Mouse (Mus musculus) intestine, postnatal 0 days (tissue): Measurements from ENCODE around the gene Trappc4. TPM values are rescaled to one million over a fixed set of nuclear protein-coding genes. Genes with fewer than 3 reads are reported as not detected.
A peak's percentile ranks its signal among the peaks of the same experiment; 100 is the strongest.
"Not testable (repeated sequence)": the region's sequence is repeated elsewhere in the genome, so short reads cannot be mapped to it uniquely, and the experiment has no call there.

Experiments
- ATAC-seq: fragments of 200-750 bp; cut with Nextera tagmentation; 2 replicates; pipeline ENCODE4 v1.8.0; 2017; ENCODE audit warnings: mild to moderate bottlenecking, moderate TSS enrichment, moderate library complexity
- H3K27ac ChIP-seq: fragments of 300-500 bp; sonication (generic); 2 replicates; pipeline ENCODE4 v1.5.1; 2014; ENCODE audit warnings: mild to moderate bottlenecking, low read depth, low read length, moderate library complexity
- H3K27me3 ChIP-seq: fragments of 300-500 bp; sonication (generic); replicated peaks from 2 replicates; pipeline ENCODE4 v1.6.1; 2014; ENCODE audit warnings: low read length, mixed read lengths; ENCODE audit not compliant: control insufficient read depth, insufficient read depth
- H3K36me3 ChIP-seq: fragments of 300-500 bp; sonication (generic); 2 replicates; pipeline ENCODE4 v1.6.1; 2014; ENCODE audit warnings: mild to moderate bottlenecking, moderate library complexity; ENCODE audit not compliant: control insufficient read depth, insufficient read depth
- H3K4me1 ChIP-seq: fragments of 300-500 bp; sonication (generic); replicated peaks from 2 replicates; pipeline ENCODE4 v1.6.1; 2014; ENCODE audit warnings: antibody characterized with exemption, low read length, mixed read lengths; ENCODE audit not compliant: control insufficient read depth, insufficient read depth
- H3K4me2 ChIP-seq: fragments of 300-500 bp; sonication (generic); replicated peaks from 2 replicates; pipeline ENCODE4 v1.6.1; 2014; ENCODE audit warnings: low read depth, mild to moderate bottlenecking, moderate library complexity
- H3K4me3 ChIP-seq: fragments of 300-500 bp; sonication (generic); 2 replicates; pipeline ENCODE4 v1.5.1; 2014; ENCODE audit warnings: low read depth, low read length
- H3K9ac ChIP-seq: fragments of 300-500 bp; sonication (generic); 2 replicates; pipeline ENCODE4 v1.6.1; 2014; ENCODE audit warnings: mild to moderate bottlenecking, low read depth, low read length
- H3K9me3 ChIP-seq: fragments of 300-500 bp; sonication (generic); 2 replicates; pipeline ENCODE4 v1.6.1; 2016; ENCODE audit warnings: mixed run types; ENCODE audit not compliant: control insufficient read depth
- CTCF ChIP-seq: sonication (generic); IDR thresholded peaks from 2 replicates; pipeline ENCODE4 v1.5.1; 2016; ENCODE audit warnings: low read depth, mild to moderate bottlenecking, control low read depth, antibody characterized with exemption, moderate library complexity
- WGBS: fragments of 180-500 bp; shearing (Covaris S2); extraction: QIAGEN DNeasy Blood & Tissue Kit; methylation state at CpG from one replicate; pipeline ENCODE4 v1.1.7; 2014; 5-methylcytosine and 5-hydroxymethylcytosine counted together
- polyA plus RNA-seq: library from polyadenylated mRNA; unstranded; fragments of >200 nt; fragmentation: Nextera tagmentation; extraction: Ambion mirVana; gene quantifications from 2 replicates; pipeline ENCODE4 v1.2.1, GENCODE M21; 2015

Trappc4 gene
- polyA plus RNA-seq, 1 experiment from 2014 or later, result 138 TPM

DNA sequence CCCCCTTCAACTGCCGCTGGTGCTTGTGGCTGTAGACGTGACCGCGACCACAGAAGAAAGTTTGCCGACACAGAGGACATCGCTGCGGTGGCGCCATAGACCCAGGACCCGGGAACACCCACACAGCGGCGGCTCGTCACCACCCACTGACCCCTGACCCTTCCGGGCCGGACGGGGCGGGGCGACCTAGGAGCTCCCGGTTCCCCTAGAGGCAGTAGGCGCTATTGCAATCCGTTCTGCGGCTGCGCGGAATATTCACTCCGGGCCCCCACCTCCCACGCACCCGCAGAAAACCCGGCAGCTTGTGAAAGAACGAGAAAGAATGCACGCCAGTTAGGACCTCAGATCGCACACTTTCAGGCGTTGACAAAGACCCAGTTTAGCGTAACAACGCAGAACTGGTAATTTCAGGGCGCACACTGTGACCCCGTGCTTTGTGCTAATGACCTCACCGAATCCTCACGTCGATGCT, 10.5 kb upstream of the Trappc4 start:
- Histone ChIP-seq H3K27ac (peak overlapping the region; percentile 69), H3K36me3 (peaks cover 11% of the 10 kb centered on the region), H3K27me3 (no peaks in the 10 kb centered on the region), H3K4me1 (no peaks in the 10 kb centered on the region), H3K9ac (peak overlapping the region; percentile 73), H3K9me3 (no peaks in the 10 kb centered on the region), H3K4me2 (peak overlapping the region; percentile 91), H3K4me3 (peak overlapping the region; percentile 88)
- WGBS, result under 1% methylated on average over 38 of the region's 38 CpGs
- TF ChIP-seq CTCF, result peak; percentile 90
- ATAC-seq, result peak; percentile 93

DNA sequence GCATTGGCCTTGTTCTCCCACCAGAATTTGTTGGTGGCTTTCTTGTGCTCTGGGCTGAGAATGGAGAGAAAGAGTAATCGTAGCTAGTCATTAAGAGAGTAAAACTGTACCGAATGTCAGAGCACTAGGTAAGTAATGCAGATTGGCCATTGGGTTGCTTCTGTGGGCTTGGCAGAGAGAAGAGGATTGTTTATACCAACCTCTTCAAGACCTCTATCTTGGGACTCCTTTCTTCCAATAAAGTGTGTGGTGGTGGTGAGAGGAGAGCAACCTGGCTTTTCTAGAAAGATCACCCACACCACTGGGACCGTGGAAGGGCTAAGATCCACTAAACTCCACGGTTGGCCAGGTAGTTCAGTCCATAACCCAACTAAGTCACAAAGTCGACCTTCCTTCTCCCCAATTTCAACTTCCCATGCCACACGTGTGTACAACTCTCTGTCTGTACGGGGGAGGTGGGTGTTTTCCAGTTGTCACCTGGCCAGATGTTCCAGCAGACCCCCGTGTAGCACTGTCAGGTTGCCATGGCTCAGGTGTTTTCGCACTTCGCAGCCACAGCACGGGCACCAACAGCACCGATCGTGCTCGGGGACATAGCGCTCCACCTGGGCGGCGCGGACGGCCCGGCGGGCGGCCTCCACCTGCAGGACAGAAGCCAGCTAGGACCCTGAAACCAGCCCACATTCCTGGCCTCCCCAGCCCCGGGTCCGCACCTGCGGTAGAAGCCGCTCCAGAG, 9.9 kb upstream of the Trappc4 start:
- peak overlapping the region; percentile 88 for H3K4me3 ChIP-seq
- 4% methylated on average over 26 of the region's 26 CpGs for WGBS

DNA sequence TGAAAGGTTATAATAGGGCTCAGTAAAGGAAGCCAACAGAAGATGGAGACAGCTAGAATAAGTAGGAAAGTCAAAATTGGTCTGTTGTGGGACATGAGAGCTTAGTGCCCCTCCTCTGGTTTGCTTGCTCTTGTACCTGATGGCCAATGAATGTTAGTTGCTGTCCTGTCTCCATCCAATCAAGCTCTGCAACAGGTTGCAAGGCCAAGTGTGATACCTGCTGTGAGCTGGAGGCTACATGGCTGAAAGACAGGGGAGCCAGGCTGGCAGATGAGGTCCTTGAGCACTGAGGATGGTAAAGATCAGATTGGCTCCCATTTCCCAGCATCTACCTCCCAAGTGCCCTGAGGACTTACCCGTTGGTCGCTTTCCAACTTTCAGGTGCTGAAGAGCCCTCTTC, 5.4 kb upstream of the Trappc4 start:
- Histone ChIP-seq H3K4me3 (no peak overlapping the region), H3K4me2 (no peak overlapping the region), H3K27ac (no peak overlapping the region), H3K27me3 (no peaks in the 10 kb centered on the region), H3K4me1 (no peaks in the 10 kb centered on the region), H3K9ac (no peak overlapping the region), H3K9me3 (no peaks in the 10 kb centered on the region), H3K36me3 (peaks cover 44% of the 10 kb centered on the region)
- no peak for TF ChIP-seq CTCF
- 79% methylated on average over 2 of the region's 2 CpGs for WGBS
- ATAC-seq, result no peak

More for the DNA sequence above, 9.9 kb upstream of the Trappc4 start:
- Histone ChIP-seq H3K4me1 (no peaks in the 10 kb centered on the region), H3K9ac (peak overlapping the region; percentile 73), H3K9me3 (no peaks in the 10 kb centered on the region), H3K36me3 (peaks cover 17% of the 10 kb centered on the region), H3K27ac (peak overlapping the region; percentile 69), H3K4me2 (peak overlapping the region; percentile 91), H3K27me3 (no peaks in the 10 kb centered on the region)
- ATAC-seq, result peak; percentile 63
- TF ChIP-seq CTCF, result no peak

DNA sequence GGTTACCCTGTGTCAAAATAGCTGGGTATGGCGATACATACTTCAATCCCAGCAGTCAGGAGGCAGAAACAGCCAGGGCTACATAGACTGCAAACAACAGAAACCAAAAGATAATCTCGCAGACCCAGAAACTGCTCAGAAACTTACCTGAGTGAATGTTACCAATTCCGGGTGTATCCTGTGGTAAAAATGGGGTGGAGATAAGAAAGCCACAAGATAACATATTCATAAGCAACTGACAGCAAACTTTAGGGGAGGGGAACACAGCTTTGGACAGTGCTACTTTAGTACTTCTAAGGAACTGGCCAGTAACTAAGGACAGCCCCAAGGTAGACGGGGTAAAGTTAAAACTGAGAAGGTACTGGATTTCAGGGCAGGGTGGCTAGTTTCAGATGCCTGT, 4.9 kb upstream of the Trappc4 start:
- no peaks in the 10 kb centered on the region for H3K4me1 ChIP-seq
- WGBS, result 73% methylated on average over 4 of the region's 4 CpGs
- H3K27ac ChIP-seq, result no peak overlapping the region
- H3K9ac ChIP-seq, result no peak overlapping the region
- TF ChIP-seq CTCF, result no peak
- H3K9me3 ChIP-seq, result no peaks in the 10 kb centered on the region
- H3K4me3 ChIP-seq, result no peak overlapping the region
- H3K36me3 ChIP-seq, result peaks cover 44% of the 10 kb centered on the region
- H3K4me2 ChIP-seq, result no peak overlapping the region
- ATAC-seq, result no peak
- H3K27me3 ChIP-seq, result no peaks in the 10 kb centered on the region

DNA sequence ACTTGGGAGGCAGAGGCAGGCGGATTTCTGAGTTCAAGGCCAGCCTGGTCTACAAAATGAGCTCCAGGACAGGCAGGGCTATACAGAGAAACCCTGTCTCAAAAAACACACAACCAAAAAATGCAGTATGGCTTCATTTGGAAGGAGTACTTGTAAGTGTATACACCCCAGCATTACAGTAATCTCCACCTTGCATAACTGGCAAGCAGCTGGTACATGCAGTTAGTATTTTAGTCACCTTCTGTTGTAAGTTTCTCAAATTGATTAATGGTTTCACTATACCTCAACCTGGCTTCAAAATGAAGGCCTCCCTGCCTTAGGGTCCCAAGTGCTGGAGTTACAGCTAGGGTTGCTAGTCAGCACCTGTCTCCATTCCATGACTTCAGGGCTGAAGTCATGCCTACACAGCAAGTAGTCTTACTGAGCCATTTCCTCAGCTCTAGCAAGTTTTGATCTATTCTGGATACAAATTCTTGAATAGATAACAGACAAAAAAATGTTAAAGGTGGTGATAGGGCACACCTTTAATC, 4.3 kb upstream of the Trappc4 start:
- no peak for ATAC-seq
- no peaks in the 10 kb centered on the region for H3K27me3 ChIP-seq
- no peak overlapping the region for H3K27ac ChIP-seq
- H3K9me3 ChIP-seq, result no peaks in the 10 kb centered on the region
- WGBS, result 74% methylated on average over 1 of the region's 1 CpGs
- H3K4me2 ChIP-seq, result no peak overlapping the region
- peaks cover 44% of the 10 kb centered on the region for H3K36me3 ChIP-seq
- no peak overlapping the region for H3K4me3 ChIP-seq
- no peaks in the 10 kb centered on the region for H3K4me1 ChIP-seq
- no peak for TF ChIP-seq CTCF
- no peak overlapping the region for H3K9ac ChIP-seq

DNA sequence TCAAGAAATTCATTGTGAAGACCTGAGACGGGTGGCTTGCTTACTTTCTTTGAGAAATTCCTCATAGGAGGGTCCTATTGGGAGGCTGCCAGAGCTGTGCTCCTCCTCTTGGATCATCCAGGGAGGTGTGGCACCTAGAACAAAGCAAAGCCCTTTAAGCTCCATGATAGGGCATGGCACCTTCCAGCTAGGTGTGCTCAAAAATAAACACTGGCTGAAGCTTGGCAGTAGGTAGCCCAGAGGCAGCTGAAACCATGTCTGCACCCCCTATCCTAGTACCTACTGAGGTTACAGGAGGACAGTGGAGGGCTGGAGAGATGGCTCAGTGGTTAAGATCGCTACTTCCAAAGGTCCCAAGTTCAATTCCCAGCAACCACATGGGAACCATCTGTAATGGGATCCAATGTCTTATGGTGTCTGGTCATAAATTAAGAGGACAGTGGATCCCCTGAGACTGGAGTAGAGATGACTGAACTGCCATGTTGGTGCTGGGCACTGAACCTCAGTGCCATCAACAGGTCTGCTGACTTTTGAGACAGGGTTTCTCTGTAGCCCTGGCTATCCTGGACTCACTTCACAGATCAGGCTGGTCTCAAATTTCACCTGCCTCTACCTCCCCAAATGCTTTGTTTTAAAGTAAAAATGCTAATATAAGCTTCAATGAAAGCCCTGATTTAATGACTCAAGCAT, 3.4 kb upstream of the Trappc4 start:
- no peaks in the 10 kb centered on the region for H3K27me3 ChIP-seq
- 66% methylated on average over 2 of the region's 2 CpGs for WGBS
- H3K4me1 ChIP-seq, result no peaks in the 10 kb centered on the region
- peaks cover 40% of the 10 kb centered on the region for H3K36me3 ChIP-seq
- no peak for TF ChIP-seq CTCF
- H3K27ac ChIP-seq, result no peak overlapping the region
- no peak overlapping the region for H3K4me3 ChIP-seq
- no peak for ATAC-seq
- no peaks in the 10 kb centered on the region for H3K9me3 ChIP-seq
- H3K4me2 ChIP-seq, result no peak overlapping the region
- no peak overlapping the region for H3K9ac ChIP-seq

DNA sequence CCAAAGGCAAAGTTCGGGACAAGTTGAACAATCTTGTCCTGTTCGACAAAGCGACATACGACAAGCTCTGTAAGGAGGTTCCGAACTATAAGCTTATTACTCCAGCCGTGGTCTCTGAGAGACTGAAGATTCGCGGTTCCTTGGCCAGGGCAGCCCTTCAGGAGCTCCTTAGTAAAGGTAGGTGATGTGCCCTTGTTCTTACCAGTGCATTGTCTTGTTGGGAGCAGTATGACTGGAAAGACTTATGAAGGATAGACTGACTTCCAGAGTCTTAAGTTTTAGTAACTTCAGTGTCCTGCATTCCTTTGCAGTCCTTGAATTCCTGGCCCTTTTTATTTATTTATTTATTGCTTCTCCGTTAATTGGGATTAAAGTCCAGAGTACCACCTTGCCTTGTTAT, 1.3 kb upstream of the Trappc4 start:
- peak overlapping the region; percentile 71; the same call in 1 of the 2 replicates for H3K9ac ChIP-seq

More for the DNA sequence above, 1.3 kb upstream of the Trappc4 start:
- not testable (repeated sequence) for ATAC-seq, H3K9me3 ChIP-seq, H3K27ac ChIP-seq, H3K4me1 ChIP-seq, H3K27me3 ChIP-seq
- Histone ChIP-seq H3K4me2 (peak overlapping the region; percentile 67), H3K4me3 (peak overlapping the region; percentile 87; the same call in 1 of the 2 replicates), H3K36me3 (peaks cover 52% of the 10 kb centered on the region)
- WGBS, result 73% methylated on average over 9 of the region's 9 CpGs
